Mouse (Mus musculus): ENCODE measurements at regions not wholly inside any gene's neighbourhood (a gene's known extent, or its start where the extent isn't known, plus 50 kb on each side); places are given as distances from the start of the nearest gene placed in this dataset.

- TF ChIP-seq CTCF (IDR thresholded peaks at IDR 0.05; ENCODE audit: low read depth, low read length) (no peak), POLR2A (IDR thresholded peaks at IDR 0.05; ENCODE audit: insufficient read depth, low read length) (no peak), EP300 (IDR thresholded peaks at IDR 0.05; ENCODE audit: insufficient read depth, low read depth, low read length) (no peak)
Measured at GRCm38 (mm10) chr4:12457978-12458597, 286.3 kb upstream of the Fam92a start.

Measured in ES-Bruce4 (cell line).